Mouse (Mus musculus): ENCODE results near the gene Sptb.

Gene Sptb

GRCm38 (mm10) chr12:76710351-76711100 lies at the start of gene Sptb:
Sptb (minus strand) TSS chr12:76710547.
- peak; percentile 13 for DNase-seq (ENCODE audit: low spot score)

DNA sequence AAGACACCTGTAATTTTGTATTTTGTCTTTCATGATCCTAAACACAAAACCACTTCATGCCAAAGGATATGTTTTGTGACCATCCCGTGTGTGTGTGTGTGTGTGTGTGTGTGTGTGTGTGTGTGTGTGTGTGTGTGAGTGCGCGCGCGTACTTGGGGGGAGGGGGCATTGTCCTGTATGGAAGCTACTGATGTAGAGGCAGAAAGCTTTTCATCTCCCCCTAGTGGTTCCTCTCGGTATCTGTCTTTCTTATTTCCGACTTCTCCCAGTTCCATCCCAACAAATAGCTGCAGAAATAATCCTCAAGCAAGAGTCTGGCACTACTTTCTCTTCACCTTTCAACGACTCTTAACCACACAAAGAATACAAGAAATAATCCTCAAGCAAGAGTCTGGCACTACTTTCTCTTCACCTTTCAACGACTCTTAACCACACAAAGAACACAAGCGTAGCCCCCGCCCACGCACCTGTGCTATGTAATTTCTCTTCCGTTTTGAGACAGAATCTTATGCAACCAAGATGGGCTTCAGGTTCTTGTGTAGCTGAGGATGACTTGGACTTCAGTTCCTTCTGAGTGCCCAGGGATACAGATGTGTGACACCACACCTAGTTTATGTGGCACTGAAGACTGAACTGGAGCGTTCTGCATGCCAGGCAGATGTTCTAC lies 42.4 kb upstream of the Sptb start:
- DNase-seq (ENCODE audit: low spot score), result peak; percentile 31

- no peak for DNase-seq (ENCODE audit: low spot score)
Measured at GRCm38 (mm10) chr12:76750866-76751459, 40.6 kb upstream of the Sptb start.

- no peak for DNase-seq (ENCODE audit: low spot score)
Measured at GRCm38 (mm10) chr12:76727955-76728354, 17.6 kb upstream of the Sptb start.

- no peak for DNase-seq (ENCODE audit: low spot score)
Measured at GRCm38 (mm10) chr12:76722026-76722425, 11.7 kb upstream of the Sptb start.

DNA sequence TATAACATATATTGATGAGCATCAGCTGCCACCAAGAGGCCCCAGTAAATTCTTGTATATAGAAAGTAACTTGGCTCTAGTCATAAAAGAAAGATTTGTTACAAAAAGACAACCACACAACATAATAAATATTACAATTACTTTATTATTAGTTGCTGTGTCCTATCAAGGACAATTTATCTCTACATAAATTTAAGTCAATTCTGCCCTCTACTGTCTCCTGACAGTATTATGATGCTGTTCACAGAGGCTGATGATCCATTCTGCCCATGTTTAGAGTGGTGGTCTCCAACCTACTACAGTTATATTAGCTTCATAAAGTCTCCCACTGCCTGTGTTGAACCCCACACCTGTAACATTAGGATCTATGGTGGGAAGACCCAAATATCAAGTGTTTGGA lies 10.2 kb upstream of the Sptb start:
- DNase-seq (ENCODE audit: low spot score), result no peak

DNA sequence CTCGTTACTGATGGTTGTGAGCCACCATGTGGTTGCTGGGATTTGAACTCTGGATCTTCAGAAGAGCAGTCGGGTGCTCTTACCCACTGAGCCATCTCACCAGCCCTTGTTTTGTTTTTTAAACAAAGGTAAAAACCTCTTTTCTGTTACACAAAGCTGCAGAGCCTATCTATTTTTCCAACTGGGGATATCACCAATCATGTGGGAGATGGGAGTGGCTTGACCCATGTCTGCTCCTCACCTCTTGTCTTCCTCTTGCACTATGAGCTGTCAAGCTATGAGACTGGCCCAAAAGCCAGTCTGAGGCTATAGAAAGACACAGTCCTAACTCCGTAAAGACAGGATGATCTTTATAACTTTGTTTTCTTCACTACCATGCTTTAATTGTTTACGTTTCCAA lies 8.0 kb upstream of the Sptb start:
- DNase-seq (ENCODE audit: low spot score), result no peak

GRCm38 (mm10) chr12:76709795-76710350 lies 474 bp downstream of the Sptb start:
- DNase-seq (ENCODE audit: low spot score), result peak; percentile 40

DNA sequence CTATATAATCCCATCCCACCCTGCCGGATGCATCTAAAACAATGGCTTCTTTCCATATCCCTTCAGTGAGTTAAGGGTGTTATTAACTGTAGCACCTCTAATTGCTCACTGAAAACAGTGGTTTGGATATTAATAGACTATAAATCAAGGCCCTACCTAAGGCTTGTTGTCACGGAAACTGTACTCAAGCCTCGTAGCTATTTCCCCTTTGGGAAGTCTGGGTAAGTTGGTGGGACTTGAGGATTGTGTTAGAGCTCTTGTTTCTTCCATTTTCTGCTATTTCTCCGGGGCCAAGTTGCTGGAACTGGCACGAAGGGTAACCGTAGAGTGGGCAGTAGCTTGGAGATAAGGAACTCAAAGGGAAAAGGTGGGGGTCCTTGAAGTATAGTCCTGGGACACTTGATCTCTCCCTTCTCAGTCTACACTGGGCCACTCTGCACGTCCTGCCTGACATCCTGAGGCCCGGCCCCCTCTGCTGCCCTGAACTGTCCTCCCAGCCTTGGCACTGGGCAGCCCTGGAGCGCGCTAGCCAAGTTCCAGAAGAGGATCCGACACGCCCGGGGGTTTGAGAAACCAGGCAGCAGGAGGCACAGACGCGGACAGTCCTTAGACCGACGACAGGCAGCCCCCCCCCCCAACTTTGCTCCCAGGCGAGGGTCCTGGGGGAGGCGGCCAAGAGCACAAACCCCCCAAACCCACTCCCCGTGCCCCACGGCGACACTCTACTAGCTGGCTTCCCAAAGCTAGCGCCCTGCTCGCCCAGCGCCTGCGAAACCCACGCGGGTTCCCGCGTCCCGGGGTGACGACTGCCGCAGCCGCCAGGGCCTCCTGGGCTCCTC lies 1.2 kb downstream of the Sptb start:
- no peak for DNase-seq (ENCODE audit: low spot score)

DNA sequence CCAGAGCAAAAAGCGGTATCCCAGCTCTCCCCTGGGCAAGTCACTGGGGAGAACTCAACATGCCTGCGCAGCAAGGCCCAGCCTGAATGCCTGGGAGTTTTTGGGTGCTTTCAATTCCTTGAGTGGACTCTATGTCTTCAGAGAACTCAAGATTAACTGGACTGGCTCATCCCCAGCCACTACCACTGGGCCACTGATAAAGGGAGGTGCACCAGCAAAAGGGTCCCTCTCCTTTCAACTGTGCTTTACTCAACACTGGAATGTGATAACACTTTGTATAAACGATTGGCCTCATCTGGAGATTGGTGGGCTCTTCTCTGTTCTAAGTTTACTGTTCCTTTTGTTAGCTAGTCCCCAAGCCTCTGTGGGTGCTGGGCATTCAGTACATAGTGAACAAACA lies 2.2 kb downstream of the Sptb start:
- no peak for DNase-seq (ENCODE audit: low spot score)

GRCm38 (mm10) chr12:76696380-76696935 lies 13.9 kb downstream of the Sptb start:
- DNase-seq (ENCODE audit: low spot score), result no peak

- no peak for DNase-seq (ENCODE audit: low spot score)
Measured at GRCm38 (mm10) chr12:76695773-76696172, 14.6 kb downstream of the Sptb start.

- no peak for DNase-seq (ENCODE audit: low spot score)
Measured at GRCm38 (mm10) chr12:76694801-76695505, 15.4 kb downstream of the Sptb start.

GRCm38 (mm10) chr12:76687498-76688200 lies 22.7 kb downstream of the Sptb start:
- no peak for DNase-seq (ENCODE audit: low spot score)

DNA sequence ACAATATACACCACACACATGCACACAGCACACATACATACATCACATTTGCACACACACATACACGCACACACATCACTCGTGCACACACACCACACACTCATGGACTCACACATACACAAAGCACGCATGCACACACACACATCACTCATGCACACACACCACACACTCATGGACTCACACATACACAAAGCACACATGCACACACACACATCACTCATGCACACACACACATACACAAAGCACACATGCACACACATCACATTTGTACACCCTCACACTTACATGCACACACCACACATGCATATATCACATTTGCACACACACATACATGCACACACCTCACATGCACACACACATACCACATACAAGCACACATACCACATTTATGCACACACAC lies 24.7 kb downstream of the Sptb start:
- no peak for DNase-seq (ENCODE audit: low spot score)

DNA sequence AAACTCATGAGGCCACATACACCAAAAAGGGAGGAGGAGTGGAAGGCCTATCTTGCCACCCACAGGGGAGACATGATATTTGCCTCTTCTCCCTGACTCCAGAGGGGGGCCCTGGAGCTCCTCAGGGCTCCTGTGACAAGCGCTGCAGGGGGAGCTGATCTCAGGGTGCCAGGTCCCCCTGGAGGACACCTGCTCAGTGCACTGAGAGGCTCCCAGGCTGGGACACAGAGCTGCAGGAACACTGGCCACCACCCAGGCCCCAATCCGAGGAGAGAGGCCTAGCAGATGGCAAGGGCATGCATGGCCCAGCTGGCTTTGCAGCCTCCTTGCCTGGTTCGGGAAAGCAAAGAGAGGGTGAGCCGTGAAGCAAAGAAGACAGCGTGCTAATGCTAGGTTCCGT lies 25.9 kb downstream of the Sptb start:
- no peak for DNase-seq (ENCODE audit: low spot score)

- DNase-seq (ENCODE audit: low spot score), result no peak
Measured at GRCm38 (mm10) chr12:76681937-76682336, 28.4 kb downstream of the Sptb start.

- DNase-seq (ENCODE audit: low spot score), result no peak
Measured at GRCm38 (mm10) chr12:76677068-76677467, 33.3 kb downstream of the Sptb start.

GRCm38 (mm10) chr12:76676477-76676876 lies 33.9 kb downstream of the Sptb start:
- DNase-seq (ENCODE audit: low spot score), result no peak

DNA sequence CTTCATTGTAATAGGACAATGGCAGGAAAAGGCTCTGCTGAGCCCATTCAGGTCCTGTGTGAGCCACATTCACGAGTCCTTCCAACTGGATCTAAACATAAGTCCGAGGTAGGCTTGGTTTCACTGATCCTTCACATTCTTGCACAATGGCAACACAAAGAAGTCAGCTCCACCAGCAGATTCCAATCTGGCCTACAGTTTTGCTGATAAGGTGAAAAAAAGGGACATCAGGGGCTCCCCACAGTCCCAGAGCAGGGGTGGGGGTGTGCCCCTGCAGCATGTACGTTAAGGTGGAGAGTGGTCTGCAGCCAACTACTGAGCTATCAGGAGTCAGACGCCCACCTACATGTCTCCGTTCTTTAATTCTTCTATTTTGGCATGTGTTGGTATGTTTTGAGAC lies 35.0 kb downstream of the Sptb start:
- DNase-seq (ENCODE audit: low spot score), result no peak

Measured in ovary, postnatal 14 days (tissue).